Mouse (Mus musculus) kidney, postnatal 0 days (tissue): ENCODE measurements around the gene Lrrc71. TPM values are rescaled to one million over a fixed set of nuclear protein-coding genes. Genes with fewer than 3 reads are reported as not detected.
A peak's percentile ranks its signal among the peaks of the same experiment; 100 is the strongest.

Experiments
- ATAC-seq: fragments of 200-750 bp; cut with Nextera tagmentation; replicated peaks from 2 replicates; pipeline ENCODE4 v1.8.0; 2017; ENCODE audit warnings: low read depth, moderate number of reproducible peaks, moderate TSS enrichment, moderate library complexity; ENCODE audit not compliant: low FRiP score
- DNase-seq: peaks from one replicate; pipeline ENCODE4 v3.0.0-alpha.2; 2016; ENCODE audit warnings: low spot score
- H3K27ac ChIP-seq: fragments of 300-500 bp; sonication (generic); 2 replicates; pipeline ENCODE4 v1.5.1; 2014; ENCODE audit warnings: mild to moderate bottlenecking
- H3K27me3 ChIP-seq: fragments of 300-500 bp; sonication (generic); 2 replicates; pipeline ENCODE4 v1.6.1; 2014; ENCODE audit warnings: low read length, mixed read lengths; ENCODE audit not compliant: insufficient read depth
- H3K36me3 ChIP-seq: fragments of 300-500 bp; sonication (generic); 2 replicates; pipeline ENCODE4 v1.6.1; 2014; ENCODE audit warnings: low read length, mixed read lengths; ENCODE audit not compliant: insufficient read depth
- H3K4me1 ChIP-seq: fragments of 300-500 bp; sonication (generic); replicated peaks from 2 replicates; pipeline ENCODE4 v1.6.1; 2014; ENCODE audit warnings: antibody characterized with exemption, low read length, mixed read lengths; ENCODE audit not compliant: insufficient read depth
- H3K4me2 ChIP-seq: fragments of 300-500 bp; sonication (generic); 2 replicates; pipeline ENCODE4 v1.6.1; 2014; ENCODE audit warnings: mild to moderate bottlenecking, low read length, moderate library complexity, mixed read lengths
- H3K4me3 ChIP-seq: fragments of 300-500 bp; sonication (generic); replicated peaks from 2 replicates; pipeline ENCODE4 v1.5.1; 2014; ENCODE audit warnings: low read depth, low read length
- H3K9ac ChIP-seq: fragments of 300-500 bp; sonication (generic); 2 replicates; pipeline ENCODE4 v1.6.1; 2014; ENCODE audit warnings: low read depth, low read length
- H3K9me3 ChIP-seq: fragments of 300-500 bp; sonication (generic); replicated peaks from 2 replicates; pipeline ENCODE4 v1.6.1; 2016; ENCODE audit warnings: low read length, inconsistent platforms, mixed read lengths
- CTCF ChIP-seq: IDR thresholded peaks from 2 replicates; pipeline ENCODE4 v1.5.1; 2016; ENCODE audit warnings: antibody characterized with exemption, low read depth, mild to moderate bottlenecking, moderate library complexity
- WGBS: fragments of 180-500 bp; shearing (Covaris S2); extraction: QIAGEN DNeasy Blood & Tissue Kit; methylation state at CpG from one replicate; pipeline ENCODE4 v1.1.7; 2014; 5-methylcytosine and 5-hydroxymethylcytosine counted together
- polyA plus RNA-seq: library from polyadenylated mRNA; unstranded; fragments of >200 nt; fragmentation: Nextera tagmentation; extraction: Ambion mirVana; gene quantifications from 2 replicates; pipeline ENCODE4 v1.2.1, GENCODE M21; 2015

Gene Lrrc71
- polyA plus RNA-seq, 1 experiment from 2014 or later, result 0.37 TPM

DNA sequence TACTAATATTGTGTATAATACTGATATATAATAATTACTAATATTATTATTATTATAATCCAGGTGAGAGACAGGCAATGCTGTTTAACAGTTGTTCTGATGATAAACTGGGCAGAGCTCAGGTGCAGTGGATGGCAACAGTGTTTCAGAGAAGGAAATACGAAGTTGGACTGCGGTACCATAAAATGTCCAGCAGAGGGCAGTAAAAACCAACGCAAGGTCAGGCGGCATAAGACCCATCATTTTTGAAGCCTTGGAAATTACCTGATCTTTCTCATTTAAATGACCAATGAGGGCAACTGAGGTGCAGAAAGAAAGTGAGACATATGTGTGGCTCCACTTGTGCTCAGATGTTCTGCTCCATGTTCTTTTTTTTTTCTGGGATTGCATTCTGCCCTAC lies 21.9 kb upstream of the Lrrc71 start:
- Histone ChIP-seq H3K4me2 (no peak overlapping the region), H3K4me1 (peaks cover 29% of the 10 kb centered on the region), H3K9me3 (no peaks in the 10 kb centered on the region), H3K27ac (no peak overlapping the region), H3K9ac (no peak overlapping the region), H3K36me3 (no peaks in the 10 kb centered on the region), H3K27me3 (no peaks in the 10 kb centered on the region), H3K4me3 (no peak overlapping the region)
- DNase-seq (peak; percentile 85), ATAC-seq (no peak)
- WGBS, result 2% methylated on average over 4 of the region's 4 CpGs
- peak; percentile 96 for TF ChIP-seq CTCF

- H3K36me3 ChIP-seq, result no peaks in the 10 kb centered on the region
- no peak overlapping the region for H3K4me3 ChIP-seq
- H3K4me1 ChIP-seq, result peaks cover 37% of the 10 kb centered on the region
- no peaks in the 10 kb centered on the region for H3K9me3 ChIP-seq
- no peak for ATAC-seq
- DNase-seq, result no peak
- no peaks in the 10 kb centered on the region for H3K27me3 ChIP-seq
- no peak for TF ChIP-seq CTCF
- 78% methylated on average over 8 of the region's 8 CpGs for WGBS
- no peak overlapping the region for H3K27ac ChIP-seq
- H3K4me2 ChIP-seq, result no peak overlapping the region
- no peak overlapping the region for H3K9ac ChIP-seq
These were observed 21.1 kb upstream of the Lrrc71 start for GRCm38 (mm10) chr3:87769506-87769905.

DNA sequence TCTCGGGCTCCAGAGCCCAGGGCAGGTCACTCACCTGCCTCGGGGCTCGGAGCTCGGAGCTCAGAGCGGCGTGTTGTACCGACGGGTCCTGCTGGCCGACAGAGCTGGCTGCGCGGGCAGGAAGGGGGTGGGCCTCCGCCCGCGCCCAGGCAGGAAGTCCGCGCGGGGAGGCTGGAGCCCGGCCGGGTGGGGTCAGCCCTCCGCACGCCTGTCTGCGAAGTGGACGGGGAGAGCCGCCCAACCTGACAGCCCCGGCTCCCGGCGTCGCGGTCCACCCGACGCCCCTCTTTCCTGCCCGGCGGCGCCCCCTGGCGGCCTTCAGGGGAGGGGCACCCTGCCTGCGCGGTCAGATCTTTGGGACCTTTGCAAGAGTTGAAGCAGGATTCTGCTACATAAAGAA lies 20.4 kb upstream of the Lrrc71 start:
- Histone ChIP-seq H3K27ac (peak overlapping the region; percentile 86), H3K4me2 (peak overlapping the region; percentile 69), H3K27me3 (no peaks in the 10 kb centered on the region), H3K9ac (peak overlapping the region; percentile 55), H3K36me3 (no peaks in the 10 kb centered on the region), H3K4me1 (peaks cover 40% of the 10 kb centered on the region), H3K4me3 (peak overlapping the region; percentile 45), H3K9me3 (no peaks in the 10 kb centered on the region)
- WGBS, result under 1% methylated on average over 36 of the region's 37 CpGs
- peak; percentile 95 for DNase-seq
- TF ChIP-seq CTCF, result peak; percentile 93
- ATAC-seq, result peak; percentile 83

- 31% methylated on average over 6 of the region's 6 CpGs for WGBS
- Histone ChIP-seq H3K27me3 (no peaks in the 10 kb centered on the region), H3K4me1 (peaks cover 42% of the 10 kb centered on the region), H3K27ac (peak overlapping the region; percentile 86), H3K9me3 (no peaks in the 10 kb centered on the region), H3K9ac (peak overlapping the region; percentile 55), H3K36me3 (no peaks in the 10 kb centered on the region), H3K4me3 (peak overlapping the region; percentile 45), H3K4me2 (peak overlapping the region; percentile 69)
- TF ChIP-seq CTCF, result no peak
- peak; percentile 52 for DNase-seq
- ATAC-seq, result no peak
These were observed 20.0 kb upstream of the Lrrc71 start for GRCm38 (mm10) chr3:87768431-87768830.

DNA sequence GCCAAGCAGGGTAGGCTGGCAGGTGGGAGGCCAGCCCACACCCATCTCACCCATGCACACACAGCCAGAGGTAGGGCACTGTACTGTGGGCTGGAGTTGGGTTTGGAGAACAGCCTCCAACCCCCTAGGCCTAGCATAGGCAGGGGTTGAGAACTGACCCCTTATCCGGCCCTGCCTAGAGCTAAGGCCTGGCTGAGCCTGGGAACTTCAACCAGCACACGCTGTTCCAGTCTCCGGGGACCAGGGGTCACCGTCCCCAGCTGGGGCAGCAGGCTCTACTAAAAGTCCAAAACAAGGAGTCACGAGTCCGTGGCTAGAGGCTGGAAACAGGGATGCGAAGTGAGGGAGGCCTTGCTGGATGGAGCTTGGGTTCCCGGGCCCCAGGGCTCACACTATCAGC lies 19.3 kb upstream of the Lrrc71 start:
- H3K27ac ChIP-seq, result peak overlapping the region; percentile 86
- H3K27me3 ChIP-seq, result no peaks in the 10 kb centered on the region
- 10% methylated on average over 8 of the region's 8 CpGs for WGBS
- peak; percentile 55 for DNase-seq
- TF ChIP-seq CTCF, result no peak
- peak overlapping the region; percentile 55 for H3K9ac ChIP-seq
- H3K4me3 ChIP-seq, result peak overlapping the region; percentile 45
- H3K4me2 ChIP-seq, result peak overlapping the region; percentile 69
- no peaks in the 10 kb centered on the region for H3K36me3 ChIP-seq
- peak; percentile 41 for ATAC-seq
- H3K9me3 ChIP-seq, result no peaks in the 10 kb centered on the region
- H3K4me1 ChIP-seq, result peaks cover 47% of the 10 kb centered on the region

- no peak overlapping the region for H3K9ac ChIP-seq
- TF ChIP-seq CTCF, result no peak
- 81% methylated on average over 3 of the region's 3 CpGs for WGBS
- H3K36me3 ChIP-seq, result no peaks in the 10 kb centered on the region
- no peaks in the 10 kb centered on the region for H3K27me3 ChIP-seq
- H3K9me3 ChIP-seq, result no peaks in the 10 kb centered on the region
- 0 out of 2 replicates have a peak overlapping the region, but pooled peaks have one; percentile 4 for H3K4me3 ChIP-seq
- DNase-seq (no peak), ATAC-seq (no peak)
- peak overlapping the region; percentile 41 for H3K4me2 ChIP-seq
- H3K27ac ChIP-seq, result peak overlapping the region; percentile 86
- peaks cover 57% of the 10 kb centered on the region for H3K4me1 ChIP-seq
These were observed 17.9 kb upstream of the Lrrc71 start for GRCm38 (mm10) chr3:87766284-87766667.
